Mouse (Mus musculus): ENCODE data around the gene Zfp799. TPM values are rescaled to one million over a fixed set of nuclear protein-coding genes. Genes with fewer than 3 reads are reported as not detected.

Zfp799 gene
- polyA plus RNA-seq (2012): 0.16 and 0.35 TPM in 2 replicates

DNA sequence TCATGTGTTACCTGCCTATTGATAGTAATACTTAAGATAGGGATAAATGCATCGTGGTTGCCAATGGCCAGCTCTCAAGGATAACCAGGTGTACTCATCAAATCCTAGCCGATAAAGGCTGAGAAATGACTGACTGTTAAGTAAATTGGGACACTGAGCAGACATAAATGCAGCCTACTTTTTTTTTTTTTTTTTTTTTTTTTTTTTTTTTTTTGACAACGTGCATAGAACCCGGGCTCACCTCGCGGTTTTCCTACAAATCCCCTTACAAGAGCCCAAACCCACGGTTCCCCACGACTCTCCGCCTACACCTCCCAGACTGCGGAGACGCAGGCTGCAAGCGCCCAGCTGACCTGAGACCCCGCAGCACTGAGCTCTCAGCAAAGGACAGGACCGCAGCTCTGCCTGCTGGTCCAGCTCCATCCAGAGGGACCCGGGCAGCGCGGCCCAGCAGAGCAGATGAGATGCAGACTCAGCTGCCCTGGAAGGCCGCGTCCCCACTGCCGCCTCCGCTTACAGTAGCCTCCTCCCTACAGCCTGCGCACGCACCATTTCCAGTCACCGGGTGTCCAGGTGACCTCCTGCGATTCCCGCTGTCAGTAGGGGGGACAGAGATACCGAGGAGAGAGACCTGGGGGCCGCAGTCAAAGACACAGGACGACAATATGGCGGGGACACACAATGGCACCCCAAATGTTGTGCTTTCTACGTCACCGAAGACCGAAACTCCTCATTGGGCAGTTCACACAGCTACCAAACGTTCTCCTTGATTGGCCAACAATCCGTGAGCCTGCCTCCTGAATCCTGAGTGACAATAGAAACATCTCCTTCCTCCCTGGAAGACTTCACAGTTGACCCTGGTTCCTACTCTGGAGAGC is at the start of gene Zfp799:
Gene Zfp799 (minus strand): TSS at position 722 of the 878 bp plus-strand sequence.

DNA sequence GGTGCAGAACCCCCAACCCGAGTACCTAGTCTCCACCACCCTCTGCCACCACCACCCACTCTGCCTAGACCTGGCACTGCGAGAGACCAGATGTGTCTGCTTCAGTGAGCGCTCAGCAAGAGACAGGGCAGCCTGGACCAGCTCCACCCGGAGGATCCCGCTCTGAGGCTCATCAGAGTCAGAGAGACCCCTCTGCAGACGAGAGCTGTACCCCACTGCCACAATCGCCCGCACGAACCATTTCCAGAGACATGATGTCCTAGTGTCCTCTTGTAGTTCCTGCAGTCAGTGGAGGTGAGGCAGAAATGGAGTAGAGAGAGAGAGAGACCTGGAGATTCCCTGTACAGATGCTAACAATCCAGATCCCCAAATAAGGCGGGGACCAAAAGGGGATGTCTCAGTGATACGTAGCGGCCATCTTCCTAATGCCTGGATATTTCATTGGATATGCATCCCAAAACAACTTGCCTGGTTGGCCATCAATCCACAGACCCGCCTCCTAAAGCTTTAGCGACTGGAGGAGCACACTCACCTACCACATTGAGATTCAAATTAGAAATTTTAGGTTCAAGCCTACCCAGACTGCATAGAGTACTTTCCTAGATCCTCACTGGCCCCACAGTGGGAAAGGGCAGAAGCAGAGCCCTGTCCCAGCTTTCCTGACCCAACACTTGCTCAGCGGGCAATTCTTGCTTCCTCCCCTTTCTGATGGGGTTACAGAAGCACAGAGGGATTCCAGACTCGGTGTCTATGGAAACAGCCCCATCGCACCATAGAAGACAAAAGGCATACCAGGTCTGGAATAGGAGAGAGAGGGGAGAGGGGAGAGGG is 20.3 kb downstream of the Zfp799 start, which contains the start of gene Zfp811:
Gene Zfp811 (minus strand): TSS at position 388 of the 831 bp plus-strand sequence.

DNA sequence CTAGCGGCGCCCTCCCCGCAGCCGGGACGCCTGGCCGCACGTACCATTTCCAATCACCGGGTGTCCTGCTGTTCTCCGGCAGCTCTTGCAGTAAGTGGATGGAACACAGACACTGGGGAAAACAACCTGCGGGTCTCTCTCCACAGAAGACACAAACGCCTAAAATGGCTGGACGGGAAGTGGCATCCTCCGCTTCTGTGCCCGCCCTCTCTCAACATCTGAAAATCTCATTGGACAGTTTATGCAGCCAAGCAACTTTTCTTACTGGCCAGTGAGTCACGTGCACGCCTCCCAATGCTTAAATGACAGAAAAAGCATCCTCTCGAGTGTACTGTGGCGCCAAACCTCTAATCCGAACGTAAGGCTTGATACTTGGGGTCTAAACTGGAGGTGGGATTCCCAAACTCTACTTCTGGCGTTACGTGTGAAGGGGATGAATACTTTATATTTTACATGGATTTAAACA is 41.9 kb downstream of the Zfp799 start, which contains the start of gene Zfp871:
Gene Zfp871 (minus strand): TSS at position 194 of the 466 bp plus-strand sequence.

Other genes with a start within 250 kb of the Zfp799 start
- not detected in 2 replicates for gene Cyp4f37, start 209.0 kb downstream of the Zfp799 start, polyA plus RNA-seq (2012)
- gene Cyp4f40, start 171.4 kb downstream of the Zfp799 start, polyA plus RNA-seq (2012): not detected in 2 replicates
- gene Cyp4f15, start 144.6 kb downstream of the Zfp799 start, polyA plus RNA-seq (2012): not detected in 2 replicates
- 0.65 and 1.6 TPM in 2 replicates for gene Zfp871, start 42.0 kb downstream of the Zfp799 start, polyA plus RNA-seq (2012)
- not detected in 2 replicates for gene Zfp811, start 20.3 kb downstream of the Zfp799 start, polyA plus RNA-seq (2012)
- gene Zfp870, start 61.4 kb upstream of the Zfp799 start, polyA plus RNA-seq (2012): 0.14 and 0.45 TPM in 2 replicates
- gene Cyp4f14, start 87.1 kb upstream of the Zfp799 start, polyA plus RNA-seq (2012): not detected in 2 replicates
- 13.3 and 22.3 TPM in 2 replicates for gene Cyp4f13, start 117.1 kb upstream of the Zfp799 start, polyA plus RNA-seq (2012)
- 0.79 and 1.0 TPM in 2 replicates for gene Zfp472, start 135.6 kb upstream of the Zfp799 start, polyA plus RNA-seq (2012)
- gene Zfp952, start 162.9 kb upstream of the Zfp799 start, polyA plus RNA-seq (2012): 0.13 and 0.27 TPM in 2 replicates
- 0.05 and 0.14 TPM in 2 replicates for gene Zfp763, start 203.1 kb upstream of the Zfp799 start, polyA plus RNA-seq (2012)
- gene 4921501E09Rik, start 237.8 kb upstream of the Zfp799 start, polyA plus RNA-seq (2012): 0.01 TPM in 1 of 2 replicates, not detected in the other

Data from megakaryocyte-erythroid progenitor cell, adult 5 weeks (primary cell).